Mouse (Mus musculus): Measurements from ENCODE around the gene Trafd1. TPM values are rescaled to one million over a fixed set of nuclear protein-coding genes. Genes with fewer than 3 reads are reported as not detected.

Gene Trafd1
- polyA plus RNA-seq, 1 experiment from 2014 or later, result 67.8 TPM

GRCm38 (mm10) chr5:121397187-121398145 lies 12.0 kb upstream of the Trafd1 start, which contains the start of gene Naa25:
Naa25 (plus strand) TSS chr5:121397936.
- Histone ChIP-seq H3K4me3 (replicated peaks) (peak within 1 kb of the TSS; percentile 84), H3K36me3 (no peaks in the 10 kb centered on the region), H3K4me2 (peak within 1 kb of the TSS; percentile 88), H3K9me3 (no peaks in the 10 kb centered on the region), H3K27ac (peak within 1 kb of the TSS; percentile 91), H3K4me1 (peaks cover 20% of the 10 kb centered on the region), H3K27me3 (replicated peaks) (no peaks in the 10 kb centered on the region), H3K9ac (peak within 1 kb of the TSS; percentile 73)
- peak; percentile 95 for ATAC-seq (ENCODE audit: insufficient read depth, low FRiP score, low read depth)
- WGBS, result 8% methylated on average over 53 of the region's 53 CpGs

- no peak overlapping the region for H3K4me2 ChIP-seq
- H3K36me3 ChIP-seq, result no peaks in the 10 kb centered on the region
- no peaks in the 10 kb centered on the region for H3K27me3 ChIP-seq (replicated peaks)
- no peak for ATAC-seq (ENCODE audit: insufficient read depth, low FRiP score, low read depth)
- 74% methylated on average over 5 of the region's 5 CpGs for WGBS
- H3K27ac ChIP-seq, result no peak overlapping the region
- H3K9me3 ChIP-seq, result no peaks in the 10 kb centered on the region
- H3K9ac ChIP-seq, result no peak overlapping the region
- H3K4me1 ChIP-seq, result peaks cover 20% of the 10 kb centered on the region
- no peak overlapping the region for H3K4me3 ChIP-seq (replicated peaks)
Measured at GRCm38 (mm10) chr5:121395621-121396020, 10.2 kb upstream of the Trafd1 start.

GRCm38 (mm10) chr5:121393402-121393801 lies 8.0 kb upstream of the Trafd1 start:
- Histone ChIP-seq H3K27ac (peak overlapping the region; percentile 63), H3K36me3 (no peaks in the 10 kb centered on the region), H3K9me3 (no peaks in the 10 kb centered on the region), H3K27me3 (replicated peaks) (no peaks in the 10 kb centered on the region), H3K9ac (no peak overlapping the region), H3K4me3 (replicated peaks) (no peak overlapping the region), H3K4me1 (0 out of 2 replicates have a peak, but pooled peaks cover 7% of the 10 kb centered on the region), H3K4me2 (no peak overlapping the region)
- 70% methylated on average over 3 of the region's 3 CpGs for WGBS
- ATAC-seq (ENCODE audit: insufficient read depth, low FRiP score, low read depth), result no peak

- H3K4me1 ChIP-seq, result 0 out of 2 replicates have a peak, but pooled peaks cover 7% of the 10 kb centered on the region
- no peaks in the 10 kb centered on the region for H3K36me3 ChIP-seq
- no peak for ATAC-seq (ENCODE audit: insufficient read depth, low FRiP score, low read depth)
- H3K9me3 ChIP-seq, result no peaks in the 10 kb centered on the region
- 55% methylated on average over 16 of the region's 16 CpGs for WGBS
- peak overlapping the region; percentile 59 for H3K27ac ChIP-seq
- no peak overlapping the region for H3K9ac ChIP-seq
- H3K27me3 ChIP-seq (replicated peaks), result no peaks in the 10 kb centered on the region
- no peak overlapping the region for H3K4me2 ChIP-seq
- H3K4me3 ChIP-seq (replicated peaks), result no peak overlapping the region
Measured at GRCm38 (mm10) chr5:121392667-121393380, 7.4 kb upstream of the Trafd1 start.

GRCm38 (mm10) chr5:121389691-121390090 lies 4.3 kb upstream of the Trafd1 start:
- Histone ChIP-seq H3K4me3 (replicated peaks) (no peak overlapping the region), H3K9ac (no peak overlapping the region), H3K4me1 (0 out of 2 replicates have a peak, but pooled peaks cover 12% of the 10 kb centered on the region), H3K9me3 (no peaks in the 10 kb centered on the region), H3K4me2 (no peak overlapping the region), H3K36me3 (no peaks in the 10 kb centered on the region), H3K27me3 (replicated peaks) (no peaks in the 10 kb centered on the region), H3K27ac (no peak overlapping the region)
- ATAC-seq (ENCODE audit: insufficient read depth, low FRiP score, low read depth), result no peak

GRCm38 (mm10) chr5:121389106-121389505 lies 3.7 kb upstream of the Trafd1 start:
- no peak overlapping the region for H3K4me3 ChIP-seq (replicated peaks)
- H3K36me3 ChIP-seq, result no peaks in the 10 kb centered on the region
- no peak overlapping the region for H3K4me2 ChIP-seq
- 66% methylated on average over 7 of the region's 7 CpGs for WGBS
- H3K27ac ChIP-seq, result no peak overlapping the region
- peaks cover 16% of the 10 kb centered on the region; the same call in 1 of the 2 replicates for H3K4me1 ChIP-seq
- H3K9me3 ChIP-seq, result no peaks in the 10 kb centered on the region
- H3K9ac ChIP-seq, result no peak overlapping the region
- no peak for ATAC-seq (ENCODE audit: insufficient read depth, low FRiP score, low read depth)
- H3K27me3 ChIP-seq (replicated peaks), result no peaks in the 10 kb centered on the region

- no peak overlapping the region for H3K4me2 ChIP-seq
- H3K9ac ChIP-seq, result no peak overlapping the region
- no peaks in the 10 kb centered on the region for H3K27me3 ChIP-seq (replicated peaks)
- H3K27ac ChIP-seq, result peak overlapping the region; percentile 59; the same call in 1 of the 2 replicates
- 36% methylated on average over 4 of the region's 4 CpGs for WGBS
- H3K9me3 ChIP-seq, result no peaks in the 10 kb centered on the region
- peaks cover 16% of the 10 kb centered on the region; the same call in 1 of the 2 replicates for H3K4me1 ChIP-seq
- ATAC-seq (ENCODE audit: insufficient read depth, low FRiP score, low read depth), result no peak
- H3K4me3 ChIP-seq (replicated peaks), result no peak overlapping the region
- 0 out of 2 replicates have a peak, but pooled peaks cover 3% of the 10 kb centered on the region for H3K36me3 ChIP-seq
Measured at GRCm38 (mm10) chr5:121387126-121387525, 1.7 kb upstream of the Trafd1 start.

GRCm38 (mm10) chr5:121386120-121386909 lies 883 bp upstream of the Trafd1 start:
- H3K27ac ChIP-seq, result no peak overlapping the region; the same call in 1 of the 2 replicates
- peaks cover 16% of the 10 kb centered on the region; the same call in 1 of the 2 replicates for H3K4me1 ChIP-seq
- no peak overlapping the region for H3K9ac ChIP-seq
- no peak for ATAC-seq (ENCODE audit: insufficient read depth, low FRiP score, low read depth)
- H3K27me3 ChIP-seq (replicated peaks), result no peaks in the 10 kb centered on the region
- peak overlapping the region; percentile 83 for H3K4me2 ChIP-seq
- H3K4me3 ChIP-seq (replicated peaks), result peak overlapping the region; percentile 72
- H3K9me3 ChIP-seq, result no peaks in the 10 kb centered on the region
- H3K36me3 ChIP-seq, result peaks cover 8% of the 10 kb centered on the region; the same call in 1 of the 2 replicates
- 31% methylated on average over 22 of the region's 22 CpGs for WGBS

- no peaks in the 10 kb centered on the region for H3K27me3 ChIP-seq (replicated peaks)
- peak overlapping the region; percentile 66 for H3K9ac ChIP-seq
- H3K4me1 ChIP-seq, result peaks cover 16% of the 10 kb centered on the region; the same call in 1 of the 2 replicates
- H3K36me3 ChIP-seq, result peaks cover 17% of the 10 kb centered on the region
- 1% methylated on average over 35 of the region's 47 CpGs for WGBS
- no peaks in the 10 kb centered on the region for H3K9me3 ChIP-seq
- ATAC-seq (ENCODE audit: insufficient read depth, low FRiP score, low read depth), result peak; percentile 57
- H3K27ac ChIP-seq, result peak overlapping the region; percentile 89
- H3K4me3 ChIP-seq (replicated peaks), result peak overlapping the region; percentile 72
- H3K4me2 ChIP-seq, result peak overlapping the region; percentile 83
Measured at GRCm38 (mm10) chr5:121384757-121385460, 523 bp downstream of the Trafd1 start.

- Histone ChIP-seq H3K27me3 (replicated peaks) (no peaks in the 10 kb centered on the region), H3K9ac (peak overlapping the region; percentile 66; the same call in 1 of the 2 replicates), H3K4me1 (peaks cover 16% of the 10 kb centered on the region; the same call in 1 of the 2 replicates), H3K4me3 (replicated peaks) (peak overlapping the region; percentile 72), H3K9me3 (no peaks in the 10 kb centered on the region), H3K4me2 (peak overlapping the region; percentile 83), H3K36me3 (peaks cover 25% of the 10 kb centered on the region), H3K27ac (peak overlapping the region; percentile 89)
- no peak for ATAC-seq (ENCODE audit: insufficient read depth, low FRiP score, low read depth)
- 47% methylated on average over 10 of the region's 10 CpGs for WGBS
Measured at GRCm38 (mm10) chr5:121383857-121384756, 1.3 kb downstream of the Trafd1 start.

Measured in stomach, embryonic 15.5 days (tissue).